Mouse (Mus musculus) liver, embryonic 11.5 days (tissue): ENCODE measurements around the gene Gna13. TPM values are rescaled to one million over a fixed set of nuclear protein-coding genes. Genes with fewer than 3 reads are reported as not detected.

Experiments
- ATAC-seq: fragments of 200-750 bp; cut with Nextera tagmentation; replicated peaks from 2 replicates; pipeline ENCODE4 v1.8.0; 2017; ENCODE audit warnings: moderate number of reproducible peaks, mild to moderate bottlenecking, moderate TSS enrichment, moderate library complexity; ENCODE audit not compliant: low FRiP score
- DNase-seq: peaks from one replicate; pipeline ENCODE4 v3.0.0-alpha.2; 2017; ENCODE audit warnings: low spot score
- H3K27ac ChIP-seq: fragments of 300-500 bp; sonication (generic); 2 replicates; pipeline ENCODE4 v1.5.1; 2014; ENCODE audit warnings: mild to moderate bottlenecking, low read depth, low read length, control low read depth
- H3K27me3 ChIP-seq: fragments of 300-500 bp; sonication (generic); replicated peaks from 2 replicates; pipeline ENCODE4 v1.6.1; 2014; ENCODE audit warnings: low read length, mixed read lengths; ENCODE audit not compliant: control insufficient read depth, insufficient read depth
- H3K36me3 ChIP-seq: fragments of 300-500 bp; sonication (generic); 2 replicates; pipeline ENCODE4 v1.6.1; 2014; ENCODE audit warnings: mild to moderate bottlenecking, low read length, moderate library complexity, mixed read lengths; ENCODE audit not compliant: control insufficient read depth, insufficient read depth
- H3K4me1 ChIP-seq: fragments of 300-500 bp; sonication (generic); replicated peaks from 2 replicates; pipeline ENCODE4 v1.6.1; 2014; ENCODE audit warnings: low read length, mixed read lengths; ENCODE audit not compliant: control insufficient read depth, insufficient read depth
- H3K4me2 ChIP-seq: fragments of 300-500 bp; sonication (generic); 2 replicates; pipeline ENCODE4 v1.6.1; 2014; ENCODE audit warnings: mild to moderate bottlenecking, control low read depth, moderate library complexity
- H3K4me3 ChIP-seq: fragments of 300-500 bp; sonication (generic); 2 replicates; pipeline ENCODE4 v1.5.1; 2014; ENCODE audit warnings: low read depth, low read length, control low read depth
- H3K9ac ChIP-seq: fragments of 300-500 bp; sonication (generic); 2 replicates; pipeline ENCODE4 v1.6.1; 2014; ENCODE audit warnings: low read depth, low read length, control low read depth
- H3K9me3 ChIP-seq: fragments of 300-500 bp; sonication (generic); 2 replicates; pipeline ENCODE4 v1.6.1; 2016; ENCODE audit warnings: low read length, inconsistent platforms, mixed read lengths; ENCODE audit not compliant: control insufficient read depth
- WGBS: fragments of 180-500 bp; shearing (Covaris S2); extraction: QIAGEN DNeasy Blood & Tissue Kit; methylation state at CpG from one replicate; pipeline ENCODE4 v1.1.7; 2014; 5-methylcytosine and 5-hydroxymethylcytosine counted together
- polyA plus RNA-seq: library from polyadenylated mRNA; unstranded; fragments of >200 nt; fragmentation: Nextera tagmentation; extraction: Ambion mirVana; gene quantifications from 2 replicates; pipeline ENCODE4 v1.2.1, GENCODE M21; 2014

Gna13 gene
- polyA plus RNA-seq, 1 experiment from 2014 or later = 25.3 TPM

GRCm38 (mm10) chr11:109394758-109395157 lies 32.1 kb downstream of the Gna13 start:
- H3K9me3 ChIP-seq = no peaks in the 10 kb centered on the region
- H3K27ac ChIP-seq = no peak overlapping the region
- peaks cover 4% of the 10 kb centered on the region for H3K36me3 ChIP-seq
- no peak overlapping the region for H3K9ac ChIP-seq
- H3K4me2 ChIP-seq = no peak overlapping the region
- 88% methylated on average over 9 of the region's 9 CpGs for WGBS
- H3K4me1 ChIP-seq = no peaks in the 10 kb centered on the region
- ATAC-seq = no peak
- no peak overlapping the region for H3K4me3 ChIP-seq
- H3K27me3 ChIP-seq = no peaks in the 10 kb centered on the region
- no peak for DNase-seq

- no peaks in the 10 kb centered on the region for H3K4me1 ChIP-seq
- no peak overlapping the region for H3K4me2 ChIP-seq
- 92% methylated on average over 9 of the region's 9 CpGs for WGBS
- peaks cover 4% of the 10 kb centered on the region for H3K36me3 ChIP-seq
- no peaks in the 10 kb centered on the region for H3K27me3 ChIP-seq
- no peak overlapping the region for H3K9ac ChIP-seq
- no peak overlapping the region for H3K4me3 ChIP-seq
- no peak overlapping the region for H3K27ac ChIP-seq
- H3K9me3 ChIP-seq = no peaks in the 10 kb centered on the region
- DNase-seq = no peak
- no peak for ATAC-seq
Observed at GRCm38 (mm10) chr11:109395291-109395690, 32.7 kb downstream of the Gna13 start.

GRCm38 (mm10) chr11:109406431-109406830 lies 43.8 kb downstream of the Gna13 start:
- no peak overlapping the region for H3K9ac ChIP-seq
- DNase-seq (no peak), ATAC-seq (no peak)
- no peaks in the 10 kb centered on the region for H3K9me3 ChIP-seq
- no peaks in the 10 kb centered on the region for H3K36me3 ChIP-seq
- no peak overlapping the region for H3K27ac ChIP-seq
- no peaks in the 10 kb centered on the region for H3K4me1 ChIP-seq
- no peaks in the 10 kb centered on the region for H3K27me3 ChIP-seq
- no peak overlapping the region for H3K4me2 ChIP-seq
- 84% methylated on average over 5 of the region's 5 CpGs for WGBS
- H3K4me3 ChIP-seq = no peak overlapping the region

GRCm38 (mm10) chr11:109410197-109410980 lies 47.8 kb downstream of the Gna13 start:
- H3K9me3 ChIP-seq = no peaks in the 10 kb centered on the region
- no peaks in the 10 kb centered on the region; the same call in 1 of the 2 replicates for H3K4me1 ChIP-seq
- ATAC-seq (no peak), DNase-seq (no peak)
- no peak overlapping the region for H3K9ac ChIP-seq
- no peak overlapping the region for H3K4me3 ChIP-seq
- no peak overlapping the region for H3K27ac ChIP-seq
- no peaks in the 10 kb centered on the region for H3K36me3 ChIP-seq
- 81% methylated on average over 15 of the region's 15 CpGs for WGBS
- no peak overlapping the region for H3K4me2 ChIP-seq
- H3K27me3 ChIP-seq = no peaks in the 10 kb centered on the region

GRCm38 (mm10) chr11:109413617-109414016 lies 51.0 kb downstream of the Gna13 start, which contains the start of gene 9930022D16Rik:
Gene 9930022D16Rik, plus strand, starts transcription at chr11:109413917.
- DNase-seq = no peak
- no peak within 1 kb of the TSS for H3K4me2 ChIP-seq
- H3K9me3 ChIP-seq = no peaks in the 10 kb centered on the region
- no peaks in the 10 kb centered on the region; the same call in 1 of the 2 replicates for H3K4me1 ChIP-seq
- no peak within 1 kb of the TSS for H3K27ac ChIP-seq
- H3K4me3 ChIP-seq = no peak within 1 kb of the TSS
- H3K36me3 ChIP-seq = no peaks in the 10 kb centered on the region
- H3K27me3 ChIP-seq = no peaks in the 10 kb centered on the region
- 79% methylated on average over 6 of the region's 6 CpGs for WGBS
- ATAC-seq = no peak
- H3K9ac ChIP-seq = no peak within 1 kb of the TSS

GRCm38 (mm10) chr11:109414802-109415201 lies 52.2 kb downstream of the Gna13 start:
- H3K9ac ChIP-seq = no peak overlapping the region
- no peak overlapping the region for H3K27ac ChIP-seq
- 81% methylated on average over 5 of the region's 5 CpGs for WGBS
- no peak overlapping the region for H3K4me2 ChIP-seq
- ATAC-seq (no peak), DNase-seq (no peak)
- no peaks in the 10 kb centered on the region for H3K9me3 ChIP-seq
- no peaks in the 10 kb centered on the region for H3K27me3 ChIP-seq
- no peaks in the 10 kb centered on the region for H3K36me3 ChIP-seq
- peaks cover 1% of the 10 kb centered on the region; the same call in 1 of the 2 replicates for H3K4me1 ChIP-seq
- H3K4me3 ChIP-seq = no peak overlapping the region

- no peak overlapping the region for H3K9ac ChIP-seq
- H3K4me1 ChIP-seq = peaks cover 4% of the 10 kb centered on the region; the same call in 1 of the 2 replicates
- 73% methylated on average over 8 of the region's 8 CpGs for WGBS
- ATAC-seq (no peak), DNase-seq (no peak)
- H3K9me3 ChIP-seq = no peaks in the 10 kb centered on the region
- H3K36me3 ChIP-seq = no peaks in the 10 kb centered on the region
- no peak overlapping the region for H3K4me3 ChIP-seq
- H3K4me2 ChIP-seq = no peak overlapping the region
- H3K27me3 ChIP-seq = no peaks in the 10 kb centered on the region
- no peak overlapping the region for H3K27ac ChIP-seq
Observed at GRCm38 (mm10) chr11:109416709-109417420, 54.2 kb downstream of the Gna13 start.

GRCm38 (mm10) chr11:109417472-109418040 lies 54.9 kb downstream of the Gna13 start:
- DNase-seq (no peak), ATAC-seq (no peak)
- 78% methylated on average over 9 of the region's 9 CpGs for WGBS

More at GRCm38 (mm10) chr11:109417472-109418040, 54.9 kb downstream of the Gna13 start:
- H3K4me2 ChIP-seq = no peak overlapping the region
- H3K9ac ChIP-seq = no peak overlapping the region
- H3K27me3 ChIP-seq = no peaks in the 10 kb centered on the region
- H3K27ac ChIP-seq = no peak overlapping the region
- no peaks in the 10 kb centered on the region; the same call in 1 of the 2 replicates for H3K9me3 ChIP-seq
- H3K36me3 ChIP-seq = no peaks in the 10 kb centered on the region
- H3K4me3 ChIP-seq = no peak overlapping the region
- peaks cover 4% of the 10 kb centered on the region; the same call in 1 of the 2 replicates for H3K4me1 ChIP-seq
